Mouse (Mus musculus): ENCODE measurements around the gene Abca1. TPM values are rescaled to one million over a fixed set of nuclear protein-coding genes. Genes with fewer than 3 reads are reported as not detected.

Abca1 gene
- polyA plus RNA-seq, 1 experiment from 2014 or later, result 16.9 TPM

DNA sequence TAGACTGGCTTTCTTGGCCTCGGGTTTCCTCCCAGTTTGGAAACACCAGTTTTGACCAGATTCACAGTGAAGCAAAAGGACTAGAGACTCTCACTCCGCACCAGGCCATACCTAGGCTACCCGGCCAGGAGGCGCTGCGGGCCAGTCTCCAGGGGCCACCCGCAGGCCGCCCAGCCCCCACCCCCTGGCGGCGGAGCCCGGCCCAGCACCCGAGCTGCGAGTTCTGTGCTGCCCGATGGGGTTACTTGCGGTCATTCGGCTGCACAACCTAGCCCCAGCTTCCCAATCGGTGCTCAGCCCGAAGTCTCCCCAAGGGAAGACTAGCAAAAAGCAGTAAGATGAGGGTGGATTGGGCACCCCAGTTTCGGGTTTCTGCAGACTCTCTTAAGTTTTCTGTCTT lies 1.1 kb downstream of the Abca1 start:
- peak; percentile 47; the same call in 1 of the 2 replicates for ATAC-seq (ENCODE audit: low FRiP score, low TSS enrichment)
- WGBS, result 2% methylated on average over 18 of the region's 18 CpGs
- H3K36me3 ChIP-seq (ENCODE audit: control insufficient read depth, insufficient read depth, low read length), result no peaks in the 10 kb centered on the region

DNA sequence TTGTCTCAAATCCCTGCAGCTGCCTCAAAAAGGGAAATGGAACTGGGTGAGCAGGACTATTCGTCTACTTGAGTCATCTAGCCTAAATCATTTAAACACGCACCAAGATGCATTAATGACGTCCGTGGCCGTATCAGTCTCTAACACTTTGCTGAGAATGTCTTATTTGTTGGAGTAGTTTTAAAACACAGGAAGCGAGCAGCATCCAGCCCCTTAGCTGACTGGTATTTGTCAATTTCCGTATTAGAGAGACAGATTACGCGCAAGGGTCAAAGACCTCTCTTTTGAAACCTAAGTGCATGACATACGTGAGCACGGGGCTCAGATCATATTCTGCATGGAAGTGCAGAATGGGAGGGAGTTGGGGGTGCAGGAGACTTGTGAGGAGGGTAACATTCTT lies 4.2 kb downstream of the Abca1 start:
- Histone ChIP-seq H3K36me3 (ENCODE audit: control insufficient read depth, insufficient read depth, low read length) (no peaks in the 10 kb centered on the region), H3K4me1 (ENCODE audit: control insufficient read depth, insufficient read depth, low read length) (peaks cover 24% of the 10 kb centered on the region), H3K4me3 (replicated peaks; ENCODE audit: low read depth, low read length) (no peak overlapping the region), H3K9ac (replicated peaks; ENCODE audit: low read length) (no peak overlapping the region), H3K27ac (replicated peaks; ENCODE audit: low read depth, low read length) (no peak overlapping the region), H3K9me3 (ENCODE audit: control insufficient read depth, low read length) (no peaks in the 10 kb centered on the region), H3K27me3 (ENCODE audit: control insufficient read depth, insufficient read depth, low read length) (peaks cover 4% of the 10 kb centered on the region; the same call in 1 of the 2 replicates), H3K4me2 (ENCODE audit: low read length) (no peak overlapping the region)
- WGBS, result 82% methylated on average over 11 of the region's 11 CpGs
- no peak for ATAC-seq (ENCODE audit: low FRiP score, low TSS enrichment)
- DNase-seq, result no peak

More for the DNA sequence above, 1.1 kb downstream of the Abca1 start:
- peak; percentile 68 for DNase-seq
- peaks cover 11% of the 10 kb centered on the region for H3K4me1 ChIP-seq (ENCODE audit: control insufficient read depth, insufficient read depth, low read length)
- H3K4me3 ChIP-seq (replicated peaks; ENCODE audit: low read depth, low read length), result peak overlapping the region; percentile 55
- H3K4me2 ChIP-seq (ENCODE audit: low read length), result peak overlapping the region; percentile 96
- H3K9ac ChIP-seq (replicated peaks; ENCODE audit: low read length), result peak overlapping the region; percentile 49; the same call in 1 of the 2 replicates
- no peak overlapping the region for H3K27ac ChIP-seq (replicated peaks; ENCODE audit: low read depth, low read length)
- H3K27me3 ChIP-seq (ENCODE audit: control insufficient read depth, insufficient read depth, low read length), result peaks cover 8% of the 10 kb centered on the region; the same call in 1 of the 2 replicates
- no peaks in the 10 kb centered on the region for H3K9me3 ChIP-seq (ENCODE audit: control insufficient read depth, low read length)

DNA sequence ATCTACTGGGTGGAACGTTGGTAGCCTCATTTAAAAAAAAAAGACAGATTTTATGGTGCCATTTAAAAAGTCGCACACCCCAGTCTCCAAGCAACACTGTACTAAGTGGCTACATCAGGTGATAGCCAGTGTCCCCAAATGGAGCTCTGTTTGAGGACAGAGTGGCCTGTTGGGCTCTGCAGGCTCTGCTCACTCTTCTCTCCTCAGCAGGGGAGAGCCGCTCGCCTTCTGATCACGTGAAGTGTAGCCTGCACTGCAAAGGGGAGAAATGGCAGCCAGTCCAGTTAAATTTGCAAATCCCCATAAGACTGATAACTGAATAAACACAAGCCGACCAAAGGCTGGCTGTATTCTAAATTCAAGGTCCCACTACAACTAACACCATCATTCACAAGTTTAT lies 6.0 kb downstream of the Abca1 start:
- peak; percentile 32 for DNase-seq

DNA sequence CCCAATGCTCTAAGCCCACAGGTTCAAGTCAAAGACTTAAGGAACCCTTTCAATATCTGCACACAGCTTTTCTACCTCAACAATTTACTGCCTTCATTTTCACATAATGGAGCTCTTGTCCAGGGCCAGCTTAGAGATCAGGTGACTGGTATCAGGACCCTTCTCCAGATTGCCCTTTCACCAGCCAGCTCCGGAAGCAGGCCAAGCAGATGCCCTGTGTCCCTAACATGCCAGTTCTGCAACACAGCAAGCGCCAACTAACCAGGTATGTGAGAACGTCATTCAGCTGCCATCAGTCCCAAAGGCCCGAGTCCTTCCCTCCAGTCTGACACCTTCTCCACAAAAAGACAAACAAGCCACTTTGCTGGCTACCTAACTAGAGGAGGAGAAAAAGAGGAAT lies 6.6 kb downstream of the Abca1 start:
- Histone ChIP-seq H3K4me2 (ENCODE audit: low read length) (no peak overlapping the region), H3K36me3 (ENCODE audit: control insufficient read depth, insufficient read depth, low read length) (no peaks in the 10 kb centered on the region), H3K27ac (replicated peaks; ENCODE audit: low read depth, low read length) (no peak overlapping the region), H3K27me3 (ENCODE audit: control insufficient read depth, insufficient read depth, low read length) (no peaks in the 10 kb centered on the region), H3K9ac (replicated peaks; ENCODE audit: low read length) (no peak overlapping the region), H3K4me1 (ENCODE audit: control insufficient read depth, insufficient read depth, low read length) (peaks cover 16% of the 10 kb centered on the region), H3K4me3 (replicated peaks; ENCODE audit: low read depth, low read length) (no peak overlapping the region), H3K9me3 (ENCODE audit: control insufficient read depth, low read length) (no peaks in the 10 kb centered on the region)
- DNase-seq (no peak), ATAC-seq (ENCODE audit: low FRiP score, low TSS enrichment) (no peak)
- WGBS, result 79% methylated on average over 4 of the region's 4 CpGs

More for the DNA sequence above, 6.0 kb downstream of the Abca1 start:
- Histone ChIP-seq H3K27ac (replicated peaks; ENCODE audit: low read depth, low read length) (no peak overlapping the region), H3K4me3 (replicated peaks; ENCODE audit: low read depth, low read length) (no peak overlapping the region), H3K4me1 (ENCODE audit: control insufficient read depth, insufficient read depth, low read length) (peaks cover 19% of the 10 kb centered on the region), H3K27me3 (ENCODE audit: control insufficient read depth, insufficient read depth, low read length) (peaks cover 2% of the 10 kb centered on the region; the same call in 1 of the 2 replicates), H3K36me3 (ENCODE audit: control insufficient read depth, insufficient read depth, low read length) (no peaks in the 10 kb centered on the region), H3K9me3 (ENCODE audit: control insufficient read depth, low read length) (no peaks in the 10 kb centered on the region), H3K4me2 (ENCODE audit: low read length) (no peak overlapping the region), H3K9ac (replicated peaks; ENCODE audit: low read length) (no peak overlapping the region)
- WGBS, result 36% methylated on average over 6 of the region's 6 CpGs
- ATAC-seq (ENCODE audit: low FRiP score, low TSS enrichment), result no peak

DNA sequence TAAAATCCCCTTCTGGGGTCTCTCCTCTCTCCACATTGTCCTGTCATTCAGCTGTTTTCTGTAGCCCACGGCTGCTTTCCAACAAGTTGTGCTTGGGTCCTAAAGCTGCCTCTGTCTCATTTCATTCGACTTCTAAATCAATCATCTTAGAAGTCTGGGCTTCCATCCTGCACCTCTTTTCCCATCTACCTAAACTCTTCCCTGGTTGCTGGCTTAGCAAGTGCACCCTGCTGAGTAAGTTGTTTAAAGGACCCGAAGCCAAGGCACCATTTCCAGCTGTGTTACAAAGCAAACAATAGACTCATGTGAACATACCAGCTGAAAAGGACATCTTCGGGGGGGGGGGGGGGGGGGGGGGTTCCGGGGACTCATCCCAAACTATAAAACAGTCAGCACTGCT lies 7.0 kb downstream of the Abca1 start:
- WGBS, result 17% methylated on average over 5 of the region's 5 CpGs
- Histone ChIP-seq H3K9me3 (ENCODE audit: control insufficient read depth, low read length) (no peaks in the 10 kb centered on the region), H3K4me2 (ENCODE audit: low read length) (no peak overlapping the region), H3K36me3 (ENCODE audit: control insufficient read depth, insufficient read depth, low read length) (no peaks in the 10 kb centered on the region), H3K27ac (replicated peaks; ENCODE audit: low read depth, low read length) (no peak overlapping the region), H3K4me1 (ENCODE audit: control insufficient read depth, insufficient read depth, low read length) (peaks cover 16% of the 10 kb centered on the region), H3K4me3 (replicated peaks; ENCODE audit: low read depth, low read length) (no peak overlapping the region), H3K9ac (replicated peaks; ENCODE audit: low read length) (no peak overlapping the region), H3K27me3 (ENCODE audit: control insufficient read depth, insufficient read depth, low read length) (no peaks in the 10 kb centered on the region)
- DNase-seq (no peak), ATAC-seq (ENCODE audit: low FRiP score, low TSS enrichment) (no peak)

DNA sequence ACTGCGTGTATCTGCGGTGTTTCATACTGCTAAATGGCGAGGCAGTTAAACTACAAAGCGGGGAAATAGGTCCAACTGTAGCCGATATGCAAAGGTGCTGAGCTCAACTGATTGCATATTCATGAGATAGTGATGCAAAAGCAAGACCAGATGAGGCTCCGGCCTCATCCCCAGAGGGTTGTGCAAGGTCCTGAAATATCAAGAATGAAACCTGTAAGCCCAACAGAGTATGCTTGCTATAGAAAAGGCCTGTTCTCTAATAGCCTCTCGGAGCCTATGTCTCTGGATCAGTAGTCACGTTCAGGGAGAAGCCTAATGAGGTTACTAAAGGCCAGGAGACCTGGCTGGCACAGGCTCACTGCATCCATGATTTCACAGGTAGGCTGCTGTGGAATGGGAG lies 9.2 kb downstream of the Abca1 start:
- Histone ChIP-seq H3K4me3 (replicated peaks; ENCODE audit: low read depth, low read length) (no peak overlapping the region), H3K4me2 (ENCODE audit: low read length) (0 out of 2 replicates have a peak overlapping the region, but pooled peaks have one; percentile 3), H3K27ac (replicated peaks; ENCODE audit: low read depth, low read length) (0 out of 2 replicates have a peak overlapping the region, but pooled peaks have one; percentile 8), H3K4me1 (ENCODE audit: control insufficient read depth, insufficient read depth, low read length) (peaks cover 16% of the 10 kb centered on the region), H3K36me3 (ENCODE audit: control insufficient read depth, insufficient read depth, low read length) (no peaks in the 10 kb centered on the region), H3K9ac (replicated peaks; ENCODE audit: low read length) (no peak overlapping the region), H3K9me3 (ENCODE audit: control insufficient read depth, low read length) (no peaks in the 10 kb centered on the region), H3K27me3 (ENCODE audit: control insufficient read depth, insufficient read depth, low read length) (no peaks in the 10 kb centered on the region)
- no peak for ATAC-seq (ENCODE audit: low FRiP score, low TSS enrichment)
- 39% methylated on average over 8 of the region's 8 CpGs for WGBS
- peak; percentile 55 for DNase-seq

DNA sequence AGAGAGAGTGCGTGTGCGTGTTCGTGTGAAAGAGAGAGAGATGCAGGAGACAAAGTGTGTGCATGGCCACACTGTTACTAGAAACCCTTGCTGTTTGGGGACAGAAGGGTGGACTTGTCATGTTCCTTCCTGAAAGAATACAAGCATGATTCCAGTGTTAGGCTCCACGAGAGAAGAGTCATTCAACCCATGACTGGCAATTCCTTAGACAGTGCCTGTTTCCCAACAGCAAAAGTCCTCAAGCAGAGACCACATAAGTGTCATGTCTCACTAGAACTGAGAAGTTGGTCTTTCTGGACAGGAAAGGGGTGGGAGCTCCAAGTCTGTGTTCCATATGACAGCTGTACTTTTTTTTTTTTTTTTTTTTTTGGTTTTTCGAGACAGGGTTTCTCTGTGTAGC lies 10.1 kb downstream of the Abca1 start:
- DNase-seq (no peak), ATAC-seq (ENCODE audit: low FRiP score, low TSS enrichment) (no peak)
- no peak overlapping the region for H3K9ac ChIP-seq (replicated peaks; ENCODE audit: low read length)
- no peaks in the 10 kb centered on the region for H3K9me3 ChIP-seq (ENCODE audit: control insufficient read depth, low read length)
- H3K4me1 ChIP-seq (ENCODE audit: control insufficient read depth, insufficient read depth, low read length), result peaks cover 16% of the 10 kb centered on the region
- no peak overlapping the region for H3K4me2 ChIP-seq (ENCODE audit: low read length)
- no peak overlapping the region for H3K27ac ChIP-seq (replicated peaks; ENCODE audit: low read depth, low read length)
- H3K27me3 ChIP-seq (ENCODE audit: control insufficient read depth, insufficient read depth, low read length), result no peaks in the 10 kb centered on the region
- no peak overlapping the region for H3K4me3 ChIP-seq (replicated peaks; ENCODE audit: low read depth, low read length)
- H3K36me3 ChIP-seq (ENCODE audit: control insufficient read depth, insufficient read depth, low read length), result no peaks in the 10 kb centered on the region
- 93% methylated on average over 4 of the region's 5 CpGs for WGBS

DNA sequence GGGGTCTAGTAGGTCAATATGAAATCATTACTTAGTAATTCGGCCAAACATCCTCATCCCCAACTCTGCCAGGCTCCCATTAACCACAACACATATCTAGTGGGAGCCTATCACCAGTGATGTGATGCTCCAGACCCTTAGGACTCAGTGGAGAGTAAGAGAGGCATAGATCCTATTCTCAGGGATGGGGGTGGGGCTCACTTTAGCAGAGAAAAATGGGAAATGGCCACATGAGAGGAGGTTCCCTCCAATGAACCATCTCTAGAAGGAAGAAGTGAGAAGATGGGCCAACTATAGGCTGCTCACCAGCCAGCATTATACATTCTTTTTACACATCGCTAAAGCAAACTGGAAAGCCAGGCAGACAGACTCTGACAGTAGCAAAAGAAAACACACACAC lies 10.9 kb downstream of the Abca1 start:
- 90% methylated on average over 2 of the region's 2 CpGs for WGBS
- no peak for ATAC-seq (ENCODE audit: low FRiP score, low TSS enrichment)
- no peak overlapping the region for H3K4me2 ChIP-seq (ENCODE audit: low read length)

DNA sequence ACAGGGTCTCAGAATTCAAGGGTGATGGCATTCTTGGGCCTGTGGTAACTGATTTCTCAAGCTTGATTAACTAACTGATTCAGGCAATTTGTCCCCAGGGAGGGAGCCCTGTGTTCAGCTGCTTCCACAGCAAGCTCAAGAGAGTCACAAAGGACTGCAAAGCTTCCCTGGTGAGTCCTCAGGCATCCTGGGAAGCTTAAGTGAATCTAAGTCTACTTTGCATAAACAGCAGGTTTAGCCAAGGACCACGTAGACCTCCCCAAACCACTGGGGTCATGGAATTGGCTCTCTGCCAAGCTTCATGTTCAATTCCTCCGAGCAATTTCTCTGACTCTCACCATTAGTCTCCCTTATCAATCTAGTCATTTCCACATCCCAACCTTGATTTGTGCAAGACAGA lies 12.2 kb downstream of the Abca1 start:
- Histone ChIP-seq H3K9ac (replicated peaks; ENCODE audit: low read length) (no peak overlapping the region), H3K36me3 (ENCODE audit: control insufficient read depth, insufficient read depth, low read length) (no peaks in the 10 kb centered on the region), H3K9me3 (ENCODE audit: control insufficient read depth, low read length) (no peaks in the 10 kb centered on the region), H3K4me3 (replicated peaks; ENCODE audit: low read depth, low read length) (no peak overlapping the region), H3K4me2 (ENCODE audit: low read length) (no peak overlapping the region), H3K27ac (replicated peaks; ENCODE audit: low read depth, low read length) (no peak overlapping the region), H3K27me3 (ENCODE audit: control insufficient read depth, insufficient read depth, low read length) (no peaks in the 10 kb centered on the region), H3K4me1 (ENCODE audit: control insufficient read depth, insufficient read depth, low read length) (peaks cover 14% of the 10 kb centered on the region)
- peak; percentile 54 for DNase-seq
- WGBS, result 3% methylated on average over 2 of the region's 2 CpGs
- ATAC-seq (ENCODE audit: low FRiP score, low TSS enrichment), result no peak

More for the DNA sequence above, 10.9 kb downstream of the Abca1 start:
- Histone ChIP-seq H3K4me3 (replicated peaks; ENCODE audit: low read depth, low read length) (no peak overlapping the region), H3K27ac (replicated peaks; ENCODE audit: low read depth, low read length) (no peak overlapping the region), H3K36me3 (ENCODE audit: control insufficient read depth, insufficient read depth, low read length) (no peaks in the 10 kb centered on the region), H3K27me3 (ENCODE audit: control insufficient read depth, insufficient read depth, low read length) (no peaks in the 10 kb centered on the region), H3K9ac (replicated peaks; ENCODE audit: low read length) (no peak overlapping the region), H3K9me3 (ENCODE audit: control insufficient read depth, low read length) (no peaks in the 10 kb centered on the region), H3K4me1 (ENCODE audit: control insufficient read depth, insufficient read depth, low read length) (peaks cover 16% of the 10 kb centered on the region)
- no peak for DNase-seq
